Mouse (Mus musculus) cerebellum, adult 2 months (tissue): ENCODE data around the gene Ankrd60.

Experiments
- CTCF ChIP-seq: fragments of 200-500 bp; IDR thresholded peaks from 2 replicates; pipeline ENCODE4 v1.5.1; 2011; ENCODE audit warnings: low read depth, mild to moderate bottlenecking, control low read depth, low read length, moderate library complexity, borderline replicate concordance; ENCODE audit not compliant: insufficient read depth
- POLR2A ChIP-seq: fragments of 200-500 bp; IDR thresholded peaks from 2 replicates; pipeline ENCODE4 v1.6.1; 2011; ENCODE audit warnings: low read length, control low read depth, borderline replicate concordance; ENCODE audit not compliant: insufficient read depth

DNA sequence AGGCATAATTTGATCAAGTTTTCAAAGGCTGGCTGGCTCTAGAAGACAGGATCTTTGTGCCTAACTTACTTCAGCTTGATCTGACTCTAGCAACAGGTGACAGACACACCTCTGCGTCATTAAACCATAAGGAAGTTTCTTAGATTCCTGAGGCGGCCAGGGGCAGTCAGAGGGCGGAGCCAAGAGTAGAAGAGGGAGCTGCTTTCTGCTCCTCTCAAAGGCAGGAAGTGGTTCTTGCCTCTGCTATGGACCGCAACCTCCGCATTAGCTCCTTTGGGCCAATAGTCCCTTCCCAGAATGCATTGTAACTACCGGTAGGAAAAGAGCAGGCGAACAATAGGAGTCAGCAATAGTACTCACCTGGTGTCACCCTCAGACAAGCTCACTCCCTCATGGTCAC is 43.6 kb downstream of the Ankrd60 start:
- TF ChIP-seq CTCF (no peak), POLR2A (no peak)
